Mouse (Mus musculus): ENCODE data around the gene Msmp.

Msmp gene

GRCm38 (mm10) chr4:43593453-43593852 is 9.2 kb upstream of the Msmp start:
- no peak for DNase-seq (ENCODE audit: low spot score)

- no peak for DNase-seq (ENCODE audit: low spot score)
Measured at GRCm38 (mm10) chr4:43591961-43592360, 7.7 kb upstream of the Msmp start.

GRCm38 (mm10) chr4:43591543-43591942 is 7.2 kb upstream of the Msmp start:
- no peak for DNase-seq (ENCODE audit: low spot score)

- no peak for DNase-seq (ENCODE audit: low spot score)
Measured at GRCm38 (mm10) chr4:43587681-43588080, 3.4 kb upstream of the Msmp start.

- DNase-seq (ENCODE audit: low spot score): no peak
Measured at GRCm38 (mm10) chr4:43586411-43586810, 2.1 kb upstream of the Msmp start.

- DNase-seq (ENCODE audit: low spot score): no peak
Measured at GRCm38 (mm10) chr4:43585682-43586081, 1.4 kb upstream of the Msmp start.

GRCm38 (mm10) chr4:43583421-43583820 is 873 bp downstream of the Msmp start:
- DNase-seq (ENCODE audit: low spot score): no peak

GRCm38 (mm10) chr4:43582241-43582640 is 2.1 kb downstream of the Msmp start:
- DNase-seq (ENCODE audit: low spot score): no peak

- no peak for DNase-seq (ENCODE audit: low spot score)
Measured at GRCm38 (mm10) chr4:43581381-43581780, 2.9 kb downstream of the Msmp start.

- DNase-seq (ENCODE audit: low spot score): no peak
Measured at GRCm38 (mm10) chr4:43580721-43581120, 3.6 kb downstream of the Msmp start.

GRCm38 (mm10) chr4:43579731-43580130 is 4.6 kb downstream of the Msmp start:
- DNase-seq (ENCODE audit: low spot score): no peak

- DNase-seq (ENCODE audit: low spot score): peak; percentile 12
Measured at GRCm38 (mm10) chr4:43579256-43579655, 5.0 kb downstream of the Msmp start.

- DNase-seq (ENCODE audit: low spot score): peak; percentile 81
Measured at GRCm38 (mm10) chr4:43578376-43579204, 5.7 kb downstream of the Msmp start, which contains the start of the genes Rgp1 and Gba2. Gene Rgp1, plus strand, starts transcription at chr4:43578715. Gene Gba2, minus strand, starts transcription at chr4:43578873.

- no peak for DNase-seq (ENCODE audit: low spot score)
Measured at GRCm38 (mm10) chr4:43577237-43577881, 6.9 kb downstream of the Msmp start.

GRCm38 (mm10) chr4:43575356-43575755 is 8.9 kb downstream of the Msmp start:
- no peak for DNase-seq (ENCODE audit: low spot score)

- no peak for DNase-seq (ENCODE audit: low spot score)
Measured at GRCm38 (mm10) chr4:43573561-43573960, 10.7 kb downstream of the Msmp start.

- no peak for DNase-seq (ENCODE audit: low spot score)
Measured at GRCm38 (mm10) chr4:43571395-43572045, 12.8 kb downstream of the Msmp start.

GRCm38 (mm10) chr4:43567140-43567539 is 17.2 kb downstream of the Msmp start:
- DNase-seq (ENCODE audit: low spot score): no peak

- DNase-seq (ENCODE audit: low spot score): no peak
Measured at GRCm38 (mm10) chr4:43564231-43564630, 20.1 kb downstream of the Msmp start.

- no peak for DNase-seq (ENCODE audit: low spot score)
Measured at GRCm38 (mm10) chr4:43563601-43563875, 20.8 kb downstream of the Msmp start.

GRCm38 (mm10) chr4:43562769-43563600 is 21.3 kb downstream of the Msmp start:
- DNase-seq (ENCODE audit: low spot score): no peak

Measured in retina, embryonic 14.5 days (tissue).